Mouse (Mus musculus) intestine, postnatal 0 days (tissue): ENCODE data around the gene Pycr2. TPM values are rescaled to one million over a fixed set of nuclear protein-coding genes. Genes with fewer than 3 reads are reported as not detected.
A peak's percentile ranks its signal among the peaks of the same experiment; 100 is the strongest.

ENCODE experiments used
- ATAC-seq: fragments of 200-750 bp; cut with Nextera tagmentation; 2 replicates; pipeline ENCODE4 v1.8.0; 2017; ENCODE audit warnings: mild to moderate bottlenecking, moderate TSS enrichment, moderate library complexity
- H3K27ac ChIP-seq: fragments of 300-500 bp; sonication (generic); 2 replicates; pipeline ENCODE4 v1.5.1; 2014; ENCODE audit warnings: mild to moderate bottlenecking, low read depth, low read length, moderate library complexity
- H3K27me3 ChIP-seq: fragments of 300-500 bp; sonication (generic); replicated peaks from 2 replicates; pipeline ENCODE4 v1.6.1; 2014; ENCODE audit warnings: low read length, mixed read lengths; ENCODE audit not compliant: control insufficient read depth, insufficient read depth
- H3K36me3 ChIP-seq: fragments of 300-500 bp; sonication (generic); 2 replicates; pipeline ENCODE4 v1.6.1; 2014; ENCODE audit warnings: mild to moderate bottlenecking, moderate library complexity; ENCODE audit not compliant: control insufficient read depth, insufficient read depth
- H3K4me1 ChIP-seq: fragments of 300-500 bp; sonication (generic); replicated peaks from 2 replicates; pipeline ENCODE4 v1.6.1; 2014; ENCODE audit warnings: antibody characterized with exemption, low read length, mixed read lengths; ENCODE audit not compliant: control insufficient read depth, insufficient read depth
- H3K4me2 ChIP-seq: fragments of 300-500 bp; sonication (generic); replicated peaks from 2 replicates; pipeline ENCODE4 v1.6.1; 2014; ENCODE audit warnings: low read depth, mild to moderate bottlenecking, moderate library complexity
- H3K4me3 ChIP-seq: fragments of 300-500 bp; sonication (generic); 2 replicates; pipeline ENCODE4 v1.5.1; 2014; ENCODE audit warnings: low read depth, low read length
- H3K9ac ChIP-seq: fragments of 300-500 bp; sonication (generic); 2 replicates; pipeline ENCODE4 v1.6.1; 2014; ENCODE audit warnings: mild to moderate bottlenecking, low read depth, low read length
- H3K9me3 ChIP-seq: fragments of 300-500 bp; sonication (generic); 2 replicates; pipeline ENCODE4 v1.6.1; 2016; ENCODE audit warnings: mixed run types; ENCODE audit not compliant: control insufficient read depth
- CTCF ChIP-seq: sonication (generic); IDR thresholded peaks from 2 replicates; pipeline ENCODE4 v1.5.1; 2016; ENCODE audit warnings: low read depth, mild to moderate bottlenecking, control low read depth, antibody characterized with exemption, moderate library complexity
- WGBS: fragments of 180-500 bp; shearing (Covaris S2); extraction: QIAGEN DNeasy Blood & Tissue Kit; methylation state at CpG from one replicate; pipeline ENCODE4 v1.1.7; 2014; 5-methylcytosine and 5-hydroxymethylcytosine counted together
- polyA plus RNA-seq: library from polyadenylated mRNA; unstranded; fragments of >200 nt; fragmentation: Nextera tagmentation; extraction: Ambion mirVana; gene quantifications from 2 replicates; pipeline ENCODE4 v1.2.1, GENCODE M21; 2015

Pycr2 gene
- polyA plus RNA-seq, 1 experiment from 2014 or later: 26.3 TPM

GRCm38 (mm10) chr1:180901107-180901506 is 3.0 kb upstream of the Pycr2 start:
- Histone ChIP-seq H3K9ac (no peak overlapping the region), H3K4me2 (no peak overlapping the region), H3K27me3 (no peaks in the 10 kb centered on the region), H3K36me3 (no peaks in the 10 kb centered on the region), H3K4me1 (no peaks in the 10 kb centered on the region; the same call in 1 of the 2 replicates), H3K9me3 (no peaks in the 10 kb centered on the region), H3K27ac (no peak overlapping the region), H3K4me3 (no peak overlapping the region)
- TF ChIP-seq CTCF: peak; percentile 80
- no peak for ATAC-seq
- WGBS: 2% methylated on average over 4 of the region's 4 CpGs

- H3K9ac ChIP-seq: no peak overlapping the region
These were observed 1.2 kb upstream of the Pycr2 start for GRCm38 (mm10) chr1:180902915-180903314.

DNA sequence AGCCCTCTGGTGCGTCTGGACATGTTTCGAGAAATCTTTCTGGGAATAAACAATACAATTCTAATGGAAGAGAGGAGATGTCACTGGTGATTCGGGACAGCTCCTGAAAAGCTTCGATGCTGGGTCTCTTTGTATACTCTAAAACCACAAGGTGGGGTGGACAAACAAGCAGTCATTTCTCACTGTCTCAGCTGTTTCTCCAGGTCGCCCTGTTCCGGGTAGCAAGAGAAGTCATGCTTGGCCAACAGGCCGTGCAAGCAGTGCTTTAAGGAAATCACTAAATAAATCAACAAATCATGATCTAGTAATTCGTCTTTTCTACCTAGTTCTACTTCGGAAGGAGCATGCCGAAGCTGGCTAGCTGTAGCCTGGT is 441 bp upstream of the Pycr2 start:
- peak overlapping the region; percentile 64 for H3K4me3 ChIP-seq
- no peaks in the 10 kb centered on the region for H3K9me3 ChIP-seq
- H3K9ac ChIP-seq: 0 out of 2 replicates have a peak overlapping the region, but pooled peaks have one; percentile 17
- TF ChIP-seq CTCF: no peak
- H3K27me3 ChIP-seq: no peaks in the 10 kb centered on the region
- H3K36me3 ChIP-seq: peaks cover 13% of the 10 kb centered on the region
- no peaks in the 10 kb centered on the region; the same call in 1 of the 2 replicates for H3K4me1 ChIP-seq
- whole genome bisulfite sequencing: 24% methylated on average over 10 of the region's 10 CpGs
- ATAC-seq: 0 out of 2 replicates have a peak, but pooled peaks have one; percentile 14
- no peak overlapping the region for H3K27ac ChIP-seq
- H3K4me2 ChIP-seq: peak overlapping the region; percentile 97

More at GRCm38 (mm10) chr1:180902915-180903314, 1.2 kb upstream of the Pycr2 start:
- Histone ChIP-seq H3K4me2 (no peak overlapping the region), H3K36me3 (peaks cover 12% of the 10 kb centered on the region), H3K27ac (no peak overlapping the region), H3K4me1 (no peaks in the 10 kb centered on the region; the same call in 1 of the 2 replicates), H3K4me3 (no peak overlapping the region), H3K9me3 (no peaks in the 10 kb centered on the region), H3K27me3 (no peaks in the 10 kb centered on the region)
- 29% methylated on average over 5 of the region's 5 CpGs for WGBS
- ATAC-seq: no peak
- TF ChIP-seq CTCF: no peak

- Histone ChIP-seq H3K9ac (peak overlapping the region; percentile 64), H3K4me1 (no peaks in the 10 kb centered on the region; the same call in 1 of the 2 replicates), H3K36me3 (peaks cover 13% of the 10 kb centered on the region), H3K4me3 (peak overlapping the region; percentile 64), H3K4me2 (peak overlapping the region; percentile 97), H3K27me3 (no peaks in the 10 kb centered on the region), H3K9me3 (no peaks in the 10 kb centered on the region), H3K27ac (no peak overlapping the region)
- ATAC-seq: no peak
- no peak for TF ChIP-seq CTCF
- 2% methylated on average over 5 of the region's 5 CpGs for WGBS
These were observed 655 bp downstream of the Pycr2 start for GRCm38 (mm10) chr1:180904815-180905080.

DNA sequence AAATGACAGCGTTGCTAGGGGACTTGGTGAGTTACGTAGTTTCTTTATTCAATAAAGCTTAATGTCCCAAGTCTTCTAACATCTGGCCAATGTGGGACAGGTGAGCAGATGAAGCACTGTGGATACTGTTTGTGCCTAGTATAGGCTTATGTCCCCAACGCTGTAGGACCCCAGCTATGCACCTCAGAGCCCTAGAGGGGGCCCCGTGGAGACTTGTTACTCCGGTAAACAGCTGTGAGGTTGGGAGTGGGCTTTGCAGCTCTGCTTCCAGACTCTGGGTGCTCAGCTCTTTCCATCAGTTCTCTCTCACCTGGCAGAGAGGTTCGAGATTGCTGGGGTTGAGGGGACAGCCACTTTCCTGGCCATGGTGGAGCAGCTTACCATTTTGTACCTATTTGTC is 1.2 kb downstream of the Pycr2 start:
- Histone ChIP-seq H3K4me3 (no peak overlapping the region), H3K27me3 (no peaks in the 10 kb centered on the region)

GRCm38 (mm10) chr1:180905876-180906275 is 1.8 kb downstream of the Pycr2 start:
- Histone ChIP-seq H3K4me2 (no peak overlapping the region), H3K4me3 (no peak overlapping the region), H3K27me3 (no peaks in the 10 kb centered on the region), H3K4me1 (no peaks in the 10 kb centered on the region; the same call in 1 of the 2 replicates), H3K9me3 (no peaks in the 10 kb centered on the region), H3K27ac (no peak overlapping the region), H3K36me3 (peaks cover 13% of the 10 kb centered on the region), H3K9ac (no peak overlapping the region)
- WGBS: 94% methylated on average over 17 of the region's 17 CpGs
- TF ChIP-seq CTCF: no peak
- no peak for ATAC-seq

More for the DNA sequence above, 1.2 kb downstream of the Pycr2 start:
- peaks cover 13% of the 10 kb centered on the region for H3K36me3 ChIP-seq
- no peak overlapping the region for H3K9ac ChIP-seq
- H3K4me2 ChIP-seq: 0 out of 2 replicates have a peak overlapping the region, but pooled peaks have one; percentile 10
- H3K27ac ChIP-seq: no peak overlapping the region
- no peaks in the 10 kb centered on the region for H3K9me3 ChIP-seq
- H3K4me1 ChIP-seq: no peaks in the 10 kb centered on the region; the same call in 1 of the 2 replicates
- 67% methylated on average over 6 of the region's 6 CpGs for WGBS
- TF ChIP-seq CTCF: no peak
- no peak for ATAC-seq
